Mouse (Mus musculus) MEL (cell line): ENCODE measurements at regions not wholly inside any gene's neighbourhood (a gene's known extent, or its start where the extent isn't known, plus 50 kb on each side); places are given as distances from the start of the nearest gene placed in this dataset.

Experiments used
- DNase-seq: peaks from one replicate; pipeline ENCODE4 v3.0.0; 2011; ENCODE audit warnings: low read depth, low spot score
- H3K27ac ChIP-seq: 2 replicates; pipeline ENCODE4 v1.5.1; 2012; ENCODE audit warnings: low read depth, mild to moderate bottlenecking, control low read depth, low read length, moderate library complexity; ENCODE audit not compliant: control insufficient read depth
- H3K27me3 ChIP-seq, 2 experiments: fragments of 150-350 bp in 1 of 2; sonication (generic) in 1 of 2; 2 replicates each; pipeline ENCODE4 v1.6.1; 2012; ENCODE audit warnings: low read length in 2 of 2, mild to moderate bottlenecking in 2 of 2, improper control_type of control experiment in 1 of 2, moderate library complexity in 1 of 2; ENCODE audit not compliant: insufficient read depth in 2 of 2, control insufficient read depth in 1 of 2
- H3K36me3 ChIP-seq, 2 experiments: 2 replicates each; pipeline ENCODE4 v1.6.1; 2012 to 2014; ENCODE audit warnings: low read length in 2 of 2, improper control_type of control experiment in 1 of 2, inconsistent platforms in 1 of 2, mild to moderate bottlenecking in 1 of 2; ENCODE audit not compliant: insufficient read depth in 2 of 2, control insufficient read depth in 1 of 2
- H3K4me1 ChIP-seq, 2 experiments: fragments of 150-350 bp in 1 of 2; sonication (generic) in 1 of 2; 2 replicates each; pipeline ENCODE4 v1.6.1; 2012; ENCODE audit warnings: low read length in 2 of 2, improper control_type of control experiment in 1 of 2, mild to moderate bottlenecking in 1 of 2; ENCODE audit not compliant: insufficient read depth in 2 of 2, control insufficient read depth in 1 of 2
- H3K4me3 ChIP-seq, 2 experiments: fragments of 150-350 bp in 1 of 2; sonication (generic) in 1 of 2; 2 replicates each; pipeline ENCODE4 v1.5.1; 2012; ENCODE audit warnings: low read depth in 2 of 2, low read length in 2 of 2, mild to moderate bottlenecking in 2 of 2, moderate library complexity in 2 of 2, control low read depth in 1 of 2, improper control_type of control experiment in 1 of 2; ENCODE audit not compliant: control insufficient read depth in 1 of 2, insufficient read depth in 1 of 2
- H3K79me2 ChIP-seq: 2 replicates; pipeline ENCODE4 v1.6.1; 2012; ENCODE audit warnings: mild to moderate bottlenecking, low read length, moderate library complexity; ENCODE audit not compliant: control insufficient read depth, poor library complexity, insufficient read depth
- H3K9ac ChIP-seq: 2 replicates; pipeline ENCODE4 v1.6.1; 2012; ENCODE audit warnings: low read depth, mild to moderate bottlenecking, control low read depth, low read length, moderate library complexity; ENCODE audit not compliant: control insufficient read depth, poor library complexity, severe bottlenecking
- H3K9me3 ChIP-seq: fragments of 150-350 bp; sonication (generic); replicated peaks from 2 replicates; pipeline ENCODE4 v1.6.1; 2012; ENCODE audit warnings: mild to moderate bottlenecking, low read length, improper control_type of control experiment, moderate library complexity; ENCODE audit not compliant: insufficient read depth
- BHLHE40 ChIP-seq: IDR thresholded peaks from 2 replicates; pipeline ENCODE4 v1.6.1; 2012; ENCODE audit warnings: low read depth, mild to moderate bottlenecking, inconsistent platforms, low read length, improper control_type of control experiment, borderline replicate concordance
- CHD2 ChIP-seq: IDR thresholded peaks from 2 replicates; pipeline ENCODE4 v1.6.1; 2011; ENCODE audit warnings: low read length, improper control_type of control experiment
- ELF1 ChIP-seq: IDR thresholded peaks from 2 replicates; pipeline ENCODE4 v1.6.1; 2014; ENCODE audit warnings: low read depth, mild to moderate bottlenecking, inconsistent platforms, low read length, improper control_type of control experiment, moderate library complexity
- EP300 ChIP-seq, 2 experiments: IDR thresholded peaks; 2 replicates each; pipeline ENCODE4 v1.6.1; 2011; ENCODE audit warnings: improper control_type of control experiment in 2 of 2, low read length in 2 of 2, low read depth in 1 of 2, mild to moderate bottlenecking in 1 of 2
- ETS1 ChIP-seq: IDR thresholded peaks from 2 replicates; pipeline ENCODE4 v1.6.1; 2012; ENCODE audit warnings: low read depth, mild to moderate bottlenecking, inconsistent platforms, low read length, improper control_type of control experiment, moderate library complexity
- GABPA ChIP-seq: IDR thresholded peaks from 2 replicates; pipeline ENCODE4 v1.6.1; 2012; ENCODE audit warnings: low read depth, mild to moderate bottlenecking, inconsistent platforms, low read length, improper control_type of control experiment, moderate library complexity
- GATA1 ChIP-seq: IDR thresholded peaks from 2 replicates; pipeline ENCODE4 v1.6.1; 2011; ENCODE audit warnings: low read depth, low read length, improper control_type of control experiment
- HCFC1 ChIP-seq: IDR thresholded peaks from 2 replicates; pipeline ENCODE4 v1.6.1; 2012; ENCODE audit warnings: low read depth, mild to moderate bottlenecking, inconsistent platforms, low read length, improper control_type of control experiment, moderate library complexity
- MAFK ChIP-seq: IDR thresholded peaks from 2 replicates; pipeline ENCODE4 v1.6.1; 2011; ENCODE audit warnings: low read depth, mild to moderate bottlenecking, low read length, improper control_type of control experiment, borderline replicate concordance
- MAZ ChIP-seq: IDR thresholded peaks from 2 replicates; pipeline ENCODE4 v1.6.1; 2012; ENCODE audit warnings: low read depth, mild to moderate bottlenecking, inconsistent platforms, low read length, improper control_type of control experiment
- NELFE ChIP-seq: IDR thresholded peaks from 2 replicates; pipeline ENCODE4 v1.6.1; 2011; ENCODE audit warnings: low read depth, low read length, improper control_type of control experiment
- POLR2A ChIP-seq, 2 experiments: IDR thresholded peaks; 2 replicates each; pipeline ENCODE4 v1.6.1; 2011 to 2012; ENCODE audit warnings: low read length in 2 of 2, mild to moderate bottlenecking in 2 of 2, control low read depth in 1 of 2, improper control_type of control experiment in 1 of 2, low read depth in 1 of 2, moderate library complexity in 1 of 2; ENCODE audit not compliant: control insufficient read depth in 1 of 2, insufficient read depth in 1 of 2, poor library complexity in 1 of 2
- POLR2AphosphoS2 ChIP-seq: IDR thresholded peaks from 2 replicates; pipeline ENCODE4 v1.6.1; 2011; ENCODE audit warnings: low read length, improper control_type of control experiment
- POLR2AphosphoS5 ChIP-seq: IDR thresholded peaks from 2 replicates; pipeline ENCODE4 v1.6.1; 2012; ENCODE audit warnings: low read depth, borderline replicate concordance, mild to moderate bottlenecking, inconsistent platforms, low read length, moderate library complexity, mixed read lengths
- RCOR1 ChIP-seq: IDR thresholded peaks from 2 replicates; pipeline ENCODE4 v1.6.1; 2012; ENCODE audit warnings: low read depth, mild to moderate bottlenecking, inconsistent platforms, low read length, improper control_type of control experiment
- TBP ChIP-seq: IDR thresholded peaks from 2 replicates; pipeline ENCODE4 v1.8.0; 2011; ENCODE audit warnings: low read depth, low read length, improper control_type of control experiment
- TCF12 ChIP-seq: IDR thresholded peaks from 2 replicates; pipeline ENCODE4 v1.6.1; 2014; ENCODE audit warnings: low read depth, mild to moderate bottlenecking, inconsistent platforms, low read length, improper control_type of control experiment, moderate library complexity
- UBTF ChIP-seq: IDR thresholded peaks from 2 replicates; pipeline ENCODE4 v1.6.1; 2012; ENCODE audit warnings: low read depth, mild to moderate bottlenecking, inconsistent platforms, low read length, improper control_type of control experiment, moderate library complexity, borderline replicate concordance; ENCODE audit not compliant: insufficient read depth
- USF1 ChIP-seq: IDR thresholded peaks from 2 replicates; pipeline ENCODE4 v1.6.1; 2014; ENCODE audit warnings: low read depth, mild to moderate bottlenecking, inconsistent platforms, low read length, improper control_type of control experiment, moderate library complexity
- USF2 ChIP-seq, 2 experiments: IDR thresholded peaks; 2 replicates each; pipeline ENCODE4 v1.6.1; 2011 to 2012; ENCODE audit warnings: improper control_type of control experiment in 2 of 2, low read length in 2 of 2, borderline replicate concordance in 1 of 2, inconsistent platforms in 1 of 2, low read depth in 1 of 2, mild to moderate bottlenecking in 1 of 2; ENCODE audit not compliant: insufficient read depth in 1 of 2
- ZC3H11A ChIP-seq: IDR thresholded peaks from 2 replicates; pipeline ENCODE4 v1.6.1; 2012; ENCODE audit warnings: low read depth, mild to moderate bottlenecking, inconsistent platforms, low read length, improper control_type of control experiment
- ZKSCAN1 ChIP-seq: IDR thresholded peaks from 2 replicates; pipeline ENCODE4 v1.6.1; 2012; ENCODE audit warnings: low read depth, mild to moderate bottlenecking, inconsistent platforms, low read length, improper control_type of control experiment, moderate library complexity
- ZMIZ1 ChIP-seq: IDR thresholded peaks from 2 replicates; pipeline ENCODE4 v1.6.1; 2012; ENCODE audit warnings: low read depth, mild to moderate bottlenecking, inconsistent platforms, low read length, improper control_type of control experiment, moderate library complexity

- no peak for DNase-seq
- Histone ChIP-seq H3K9me3 (no peaks in the 10 kb centered on the region), H3K4me1 (no peaks in the 10 kb centered on the region), H3K36me3 (no peaks in the 10 kb centered on the region), H3K4me3 (no peak overlapping the region), H3K9ac (no peak overlapping the region), H3K27me3 (no peaks in the 10 kb centered on the region), H3K79me2 (no peaks in the 10 kb centered on the region), H3K27ac (no peak overlapping the region)
- TF ChIP-seq ZKSCAN1 (no peak), EP300 (IDR thresholded peaks at IDR 0.05; ENCODE audit: low read depth in 1 of 2, low read length in 2 of 2) (no peak), USF1 (no peak), HCFC1 (no peak), ETS1 (no peak), BHLHE40 (no peak), MAFK (no peak), ZC3H11A (no peak), POLR2A (IDR thresholded peaks at IDR 0.05; ENCODE audit: control insufficient read depth in 1 of 2, insufficient read depth in 1 of 2, low read depth in 1 of 2, low read length in 2 of 2, poor library complexity in 1 of 2) (no peak), GABPA (no peak), MAZ (no peak), POLR2AphosphoS2 (no peak), GATA1 (no peak), CHD2 (no peak), POLR2AphosphoS5 (no peak), ZMIZ1 (no peak), TBP (no peak), ELF1 (no peak), USF2 (IDR thresholded peaks at IDR 0.05; ENCODE audit: borderline replicate concordance in 1 of 2, insufficient read depth in 1 of 2, low read depth in 1 of 2, low read length in 2 of 2) (no peak), UBTF (no peak)
Measured at GRCm38 (mm10) chr1:145962303-145962702, 532.3 kb upstream of the Brinp3 start.

- peak; percentile 8 for DNase-seq
- 0 out of 4 replicates have a peak, but pooled peaks cover 0 to 2% of the 10 kb centered on the region in 2 experiments for H3K36me3 ChIP-seq
- H3K9me3 ChIP-seq, result no peaks in the 10 kb centered on the region
- H3K27ac ChIP-seq, result no peak overlapping the region
- TF ChIP-seq GATA1 (peak; percentile 64; the same call in 1 of the 2 replicates), EP300 (IDR thresholded peaks at IDR 0.05; ENCODE audit: low read depth in 1 of 2, low read length in 2 of 2) (peak; percentile 69 to 77), TCF12 (peak; percentile 88), POLR2A (IDR thresholded peaks at IDR 0.05; ENCODE audit: control insufficient read depth in 1 of 2, insufficient read depth in 1 of 2, low read depth in 1 of 2, low read length in 2 of 2, poor library complexity in 1 of 2) (no peak), RCOR1 (peak; percentile 35; the same call in 1 of the 2 replicates), NELFE (no peak), ETS1 (0 out of 2 replicates have a peak, but pooled peaks have one; percentile 16)
- no peaks in the 10 kb centered on the region for H3K27me3 ChIP-seq
- no peaks in the 10 kb centered on the region for H3K79me2 ChIP-seq
- H3K9ac ChIP-seq, result no peak overlapping the region
- peaks cover 0 to 6% of the 10 kb centered on the region in 2 experiments; a peak in 2 of 4 replicates for H3K4me1 ChIP-seq
- H3K4me3 ChIP-seq, result no peak overlapping the region
Measured at GRCm38 (mm10) chr1:145968026-145968425, 526.5 kb upstream of the Brinp3 start.
